In the genomic region with DNA sequence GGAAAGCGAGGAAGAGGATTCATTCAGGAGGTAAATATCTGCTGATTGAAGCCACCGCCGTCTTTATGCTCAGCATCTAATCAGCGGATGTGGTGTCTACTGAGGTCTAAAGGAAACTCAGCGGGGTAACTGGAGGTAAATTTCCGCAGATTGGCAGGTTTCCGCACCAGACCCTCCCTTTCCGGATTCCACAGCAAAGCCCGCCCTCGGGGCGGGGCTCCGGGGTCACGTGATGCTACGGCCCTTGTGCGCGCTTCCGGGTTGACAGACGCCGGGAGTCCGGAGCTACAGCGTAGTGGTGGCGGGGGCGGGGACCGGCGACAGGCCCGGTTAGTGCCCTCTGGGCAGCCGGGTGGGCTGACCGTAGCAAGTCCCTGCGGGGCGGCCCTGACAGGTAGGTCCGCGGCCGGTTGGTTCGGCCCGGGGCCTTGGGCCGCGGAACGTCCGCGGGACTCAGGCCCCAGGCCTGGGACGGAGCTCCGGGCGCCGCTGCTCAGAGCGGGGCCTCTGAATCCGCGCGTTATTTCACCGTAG, we compare ENCODE assay signal across 1 mouse cellular context.
A peak's percentile ranks its signal among the peaks of the same experiment; 100 is the strongest.
TF ChIP-seq lines count a peak whose summit lies in the region.

Zbtb24 (plus strand) TSS at position 247 of the 534 bp plus-strand sequence.

TF ChIP-seq in MEL, 35 proteins besides CTCF, POLR2A, EP300 and RAD21 (continued from another document):
- TF ChIP-seq POLR2AphosphoS5 (IDR thresholded peaks at IDR 0.05; ENCODE audit: borderline replicate concordance, low read depth, low read length), result no peak
- peak; percentile 95 for TF ChIP-seq TBP (IDR thresholded peaks at IDR 0.05; ENCODE audit: low read depth, low read length)
- no peak for TF ChIP-seq GABPA (IDR thresholded peaks at IDR 0.05; ENCODE audit: low read depth, low read length)
- TF ChIP-seq KAT2A (conservative IDR thresholded peaks at IDR 0.05; ENCODE audit: low read depth, low read length), result no peak
- peak; percentile 74 to 95 for TF ChIP-seq USF2 (IDR thresholded peaks at IDR 0.05; ENCODE audit: borderline replicate concordance in 1 of 2, insufficient read depth in 1 of 2, low read depth in 1 of 2, low read length in 2 of 2)
- TF ChIP-seq E2F4 (IDR thresholded peaks at IDR 0.05; ENCODE audit: borderline replicate concordance, low read depth, low read length), result no peak
- peak; percentile 85 for TF ChIP-seq HCFC1 (IDR thresholded peaks at IDR 0.05; ENCODE audit: low read depth, low read length)
- peak; percentile 81 for TF ChIP-seq NELFE (IDR thresholded peaks at IDR 0.05; ENCODE audit: low read depth, low read length)
- TF ChIP-seq MXI1 (IDR thresholded peaks at IDR 0.05; ENCODE audit: low read depth, low read length), result peak; percentile 51
- no peak for TF ChIP-seq ZC3H11A (IDR thresholded peaks at IDR 0.05; ENCODE audit: low read depth, low read length)
TF ChIP-seq in MEL: peak in this region for 16.
